Mouse (Mus musculus): ENCODE measurements around the gene Olfr1512. TPM values are rescaled to one million over a fixed set of nuclear protein-coding genes. Genes with fewer than 3 reads are reported as not detected.
"Not testable (repeated sequence)": the region's sequence is repeated elsewhere in the genome, so short reads cannot be mapped to it uniquely, and the experiment has no call there.

The Olfr1512 gene
- total RNA-seq (2022) = not detected

- DNase-seq (ENCODE audit: low spot score) = no peak
Measured at GRCm38 (mm10) chr14:52379068-52379467, at the start of gene Olfr1512. Gene Olfr1512 (minus strand): TSS chr14:52379168.

GRCm38 (mm10) chr14:52427686-52428085 is 48.7 kb upstream of the Olfr1512 start:
- no peak for DNase-seq (ENCODE audit: low spot score)

DNA sequence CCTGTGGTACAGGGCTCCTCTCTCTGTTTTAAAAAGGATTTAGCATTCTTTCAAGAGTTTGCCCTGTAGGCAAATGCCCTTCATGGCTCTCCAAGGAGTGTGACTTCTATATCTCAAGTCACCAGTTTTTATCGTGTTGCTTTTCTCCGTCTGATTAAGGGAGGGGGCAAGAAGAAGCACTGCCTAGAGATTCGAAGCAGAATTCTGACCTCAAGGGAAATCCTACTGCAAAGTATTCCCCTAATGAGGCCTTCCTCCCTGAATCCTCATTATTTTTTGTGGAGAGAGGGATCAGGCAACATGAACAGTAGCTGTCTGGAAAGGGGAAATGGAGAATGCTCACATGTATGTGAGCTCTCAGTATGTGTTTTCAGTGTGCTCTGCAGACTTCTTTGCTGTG is 35.3 kb upstream of the Olfr1512 start, which contains the start of gene Olfr1510:
TSS of gene Olfr1510 (minus strand) at position 101 of the 400 bp plus-strand sequence.
- no peak for DNase-seq (ENCODE audit: low spot score)

DNA sequence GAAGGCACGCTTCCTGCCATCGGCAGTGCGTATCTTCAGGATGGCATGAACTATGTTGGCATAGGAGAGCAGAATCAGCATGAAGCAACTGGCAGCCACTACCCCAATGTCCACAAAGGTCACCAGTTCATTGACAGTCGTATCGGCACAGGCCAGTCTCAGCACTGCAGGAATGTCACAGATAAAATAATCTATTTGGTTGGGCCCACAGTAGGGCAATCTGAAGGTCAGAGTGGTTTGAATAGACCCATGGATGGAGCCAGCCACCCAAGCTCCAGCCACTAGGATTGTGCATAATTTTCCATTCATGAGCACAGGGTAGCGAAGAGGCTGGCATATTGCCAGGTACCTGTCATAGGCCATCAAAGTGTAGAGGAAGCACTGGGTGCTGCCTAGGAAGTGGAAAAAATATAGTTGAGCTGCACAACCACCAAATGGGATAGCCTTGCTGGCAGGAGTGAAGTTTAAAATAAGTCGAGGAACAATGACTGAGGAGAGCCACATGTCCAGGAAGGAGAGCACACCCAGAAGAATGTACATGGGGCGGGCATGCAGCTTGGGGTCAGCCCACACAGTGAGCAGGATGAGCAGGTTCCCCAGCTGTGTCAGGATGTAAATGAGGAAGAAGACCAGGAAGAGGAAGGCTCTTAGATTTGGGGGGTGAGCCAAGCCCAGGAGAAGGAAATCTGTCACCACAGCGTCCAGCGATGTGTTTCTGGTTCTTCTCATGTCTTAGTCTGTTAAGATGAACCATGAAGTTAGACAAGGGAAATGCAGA is 31.4 kb upstream of the Olfr1512 start:
- DNase-seq (ENCODE audit: low spot score) = not testable (repeated sequence)

GRCm38 (mm10) chr14:52397279-52397678 is 18.3 kb upstream of the Olfr1512 start, which contains the start of gene Olfr1511:
Gene Olfr1511 (minus strand): TSS chr14:52397379.
- no peak for DNase-seq (ENCODE audit: low spot score)

GRCm38 (mm10) chr14:52390084-52390848 is 11.3 kb upstream of the Olfr1512 start:
- DNase-seq (ENCODE audit: low spot score) = not testable (repeated sequence)

DNA sequence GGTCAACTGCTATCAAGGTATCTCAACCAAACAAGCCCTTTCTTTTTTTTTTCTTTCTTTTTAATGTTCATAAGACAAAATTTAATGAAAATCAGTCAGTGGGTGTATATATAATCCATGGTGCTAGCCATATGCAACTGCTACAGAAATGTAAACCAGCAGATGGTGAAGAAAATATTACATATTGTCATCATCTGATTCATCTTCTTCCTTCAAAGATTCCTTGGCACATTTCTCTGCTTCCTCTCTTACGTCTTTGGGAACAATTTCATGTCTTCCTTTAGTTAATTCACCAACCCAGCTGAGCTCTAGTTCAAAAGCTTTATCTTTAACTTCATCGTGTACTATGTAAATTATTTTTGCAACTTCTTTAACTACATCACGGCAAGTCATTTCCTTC is 10.2 kb downstream of the Olfr1512 start:
- DNase-seq (ENCODE audit: low spot score) = no peak

DNA sequence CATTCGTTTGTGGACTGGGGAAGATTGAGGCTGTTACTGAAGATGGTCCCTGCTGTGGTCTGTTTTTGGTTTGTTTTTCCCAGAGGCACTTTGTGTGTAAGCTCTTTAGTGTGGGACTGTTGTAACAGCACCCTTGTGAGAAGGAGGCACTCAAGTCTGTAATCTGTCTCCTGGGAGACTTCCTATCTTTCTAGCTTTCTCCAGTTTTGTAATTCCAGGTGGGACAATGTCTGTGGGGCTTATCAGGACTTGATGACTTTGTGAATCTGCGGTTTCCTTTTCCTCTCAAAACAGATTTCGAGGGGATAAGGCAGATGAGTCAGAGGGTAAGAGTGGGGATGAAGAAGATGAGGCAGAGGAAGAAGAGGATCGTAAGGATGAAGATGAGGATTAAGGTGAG is 22.7 kb downstream of the Olfr1512 start, which contains the start of gene Olfr1513:
TSS of gene Olfr1513 (minus strand) at position 101 of the 400 bp plus-strand sequence.
- no peak for DNase-seq (ENCODE audit: low spot score)

DNA sequence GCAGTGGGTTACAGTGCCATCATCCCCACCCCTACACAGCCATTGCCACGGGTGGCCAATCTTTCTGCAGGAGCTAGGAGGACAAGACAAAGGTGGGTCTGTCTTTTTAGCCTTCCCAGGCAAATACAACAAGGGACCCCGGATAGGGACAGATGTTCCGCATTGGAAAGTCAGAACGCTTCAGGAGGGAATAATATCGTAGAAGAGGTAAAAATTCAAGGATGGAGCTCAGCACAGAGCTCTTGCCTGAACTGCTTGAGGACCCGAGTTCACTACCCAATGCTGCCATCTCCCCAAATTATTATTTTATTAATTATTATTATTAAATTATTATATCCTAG is 39.5 kb downstream of the Olfr1512 start:
- no peak for DNase-seq (ENCODE audit: low spot score)

DNA sequence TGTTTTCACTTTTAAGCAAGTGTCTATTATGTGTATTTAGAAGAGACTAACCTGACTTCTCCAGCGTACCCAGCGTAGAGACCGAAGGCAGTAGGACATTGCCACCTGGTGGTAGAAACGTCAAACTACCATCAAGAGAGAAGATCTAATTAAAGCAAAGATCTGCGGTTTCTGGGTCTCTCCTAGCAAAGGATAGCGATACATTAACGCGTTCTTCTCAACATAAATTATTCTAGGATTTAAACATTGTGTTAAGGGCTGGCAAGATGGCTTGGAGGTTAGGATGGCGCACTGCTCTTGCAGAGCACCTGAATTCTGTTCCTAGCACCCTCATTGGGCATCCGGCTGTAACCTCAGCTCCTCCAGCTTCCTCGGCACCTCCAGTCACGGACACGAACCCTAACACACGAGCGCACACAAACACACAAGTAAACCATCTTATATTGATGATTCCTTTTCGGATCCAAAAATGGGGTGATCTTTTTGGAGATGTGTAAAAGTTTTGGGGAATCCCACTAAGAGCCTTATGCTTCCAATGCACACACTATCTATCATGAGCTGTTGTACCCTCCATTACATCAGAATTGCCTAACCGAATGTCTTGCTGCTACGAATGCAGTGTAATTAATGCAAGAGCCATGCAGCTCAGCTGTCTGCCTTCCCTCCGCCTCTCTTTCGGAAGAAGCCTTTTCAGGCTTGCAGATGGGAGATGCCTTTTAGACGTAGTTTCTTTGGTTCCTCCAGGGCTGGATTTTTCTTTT is 40.0 kb downstream of the Olfr1512 start:
- peak; percentile 69 for DNase-seq (ENCODE audit: low spot score)

GRCm38 (mm10) chr14:52332171-52332570 is 46.8 kb downstream of the Olfr1512 start:
- DNase-seq (ENCODE audit: low spot score) = no peak

DNA sequence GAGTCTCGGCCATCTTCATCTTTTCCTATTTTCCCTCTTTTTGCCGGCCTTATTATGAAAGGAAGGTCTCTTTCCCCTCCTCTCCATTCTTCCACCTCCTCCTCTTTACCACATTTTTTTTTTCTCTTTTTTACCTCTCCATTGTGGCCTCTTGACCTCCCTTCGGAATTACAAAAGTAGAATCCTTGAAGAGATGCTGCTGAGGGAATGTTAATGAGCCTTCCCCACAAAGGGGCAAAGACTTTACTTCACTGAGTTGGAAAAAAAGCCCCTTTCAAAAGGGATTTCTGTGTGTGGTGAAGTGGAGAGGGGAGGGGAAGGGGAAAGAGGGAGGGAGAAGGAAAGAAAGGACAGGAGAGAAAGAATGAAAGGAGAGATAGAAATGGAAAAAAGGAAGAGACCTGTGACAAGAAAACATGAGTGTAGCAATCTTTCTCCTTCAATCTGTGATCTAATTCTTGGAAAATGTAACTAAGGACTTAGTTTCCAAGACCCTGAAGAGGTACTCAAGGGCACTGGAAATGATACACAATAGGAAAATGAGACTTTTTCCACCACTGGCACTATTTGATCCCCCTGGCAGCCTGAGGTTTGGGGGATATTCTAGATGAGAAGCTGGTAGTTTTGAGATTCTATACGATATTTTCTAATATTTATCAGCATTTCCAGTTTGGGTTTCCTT is 47.8 kb downstream of the Olfr1512 start:
- DNase-seq (ENCODE audit: low spot score) = no peak

DNA sequence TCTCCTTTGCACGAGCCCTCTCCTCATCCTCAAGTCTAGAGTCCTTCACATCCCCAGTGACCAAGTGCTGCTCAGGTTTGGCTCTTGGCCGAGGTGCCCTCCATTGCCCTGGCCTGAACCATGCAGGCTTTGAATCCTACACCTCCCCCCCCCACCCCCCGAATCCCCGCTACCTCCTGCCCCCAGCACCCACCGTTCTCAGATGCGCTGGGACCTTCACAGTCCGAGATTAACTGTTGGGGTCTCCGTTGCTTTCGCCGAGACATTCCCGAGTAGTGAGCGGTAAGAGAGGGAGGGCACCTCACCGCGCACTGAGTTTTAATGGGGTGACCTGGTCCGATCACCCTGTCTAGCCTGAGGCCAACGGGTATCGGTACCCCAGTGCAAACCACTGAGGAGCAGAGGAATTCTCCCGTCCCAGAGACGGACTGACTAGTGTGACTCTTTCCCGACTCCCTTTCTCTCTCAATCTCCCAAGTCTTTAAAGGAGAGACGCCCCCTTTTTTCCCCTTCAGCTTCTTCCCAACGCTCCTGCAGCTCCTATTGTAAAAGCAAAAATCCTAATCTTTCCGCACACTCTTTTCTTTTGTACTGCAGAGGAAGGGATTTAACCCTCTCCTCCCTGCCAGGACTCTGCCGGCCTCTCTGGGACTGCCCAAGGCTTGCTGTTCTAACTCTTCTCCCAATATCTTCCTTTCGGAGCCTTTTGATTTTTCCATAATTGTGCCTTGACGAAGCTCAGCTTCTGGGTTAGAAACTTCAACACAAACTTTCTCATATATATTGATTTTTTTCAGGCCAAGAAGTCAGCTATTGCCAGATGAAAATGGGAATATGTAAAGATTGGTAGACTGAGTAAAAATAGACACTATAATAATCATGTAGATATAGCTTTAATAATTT is 50.8 kb downstream of the Olfr1512 start, which contains the start of gene Sall2:
TSS of gene Sall2 (minus strand) at position 853 of the 903 bp plus-strand sequence.
- DNase-seq (ENCODE audit: low spot score) = no peak

DNA sequence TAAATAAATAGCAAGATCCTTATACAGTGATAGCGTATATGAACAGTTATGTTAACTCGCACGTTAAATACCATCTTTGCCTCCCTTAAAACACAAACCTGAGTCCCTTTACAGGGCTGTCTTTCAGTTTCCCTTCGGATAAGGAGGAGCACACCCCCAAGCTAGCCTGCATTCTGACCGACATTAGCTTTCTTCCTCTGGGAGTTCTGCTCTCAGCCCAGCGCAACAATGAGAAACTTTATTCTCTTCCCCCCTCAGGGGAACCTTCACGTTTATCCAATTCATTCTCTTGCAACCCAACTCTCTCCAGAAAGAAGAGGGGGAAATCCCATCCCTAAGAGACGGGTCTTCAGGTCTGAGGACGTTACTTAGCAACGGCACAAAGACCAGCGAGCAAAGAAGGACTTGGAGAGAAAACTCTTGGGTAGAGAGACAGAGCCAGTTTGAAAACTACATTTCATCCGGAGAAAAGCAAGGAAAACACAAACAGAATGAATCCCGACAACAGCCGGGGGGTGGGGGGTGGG is 51.5 kb downstream of the Olfr1512 start:
- no peak for DNase-seq (ENCODE audit: low spot score)

GRCm38 (mm10) chr14:52325890-52326289 is 53.1 kb downstream of the Olfr1512 start:
- no peak for DNase-seq (ENCODE audit: low spot score)

Other genes with a start within 250 kb of the Olfr1512 start
- gene Supt16, start 181.8 kb downstream of the Olfr1512 start, total RNA-seq (2022) = 10 to 100 TPM; 20.7 to 26.7 (median 22.9) TPM
- gene Chd8, start 121.4 kb downstream of the Olfr1512 start, total RNA-seq (2022) = 10 to 100 TPM; 26.8 to 42.5 (median 37.7) TPM
- gene Tox4, start 100.0 kb downstream of the Olfr1512 start, total RNA-seq (2022) = 10 to 100 TPM; 32.9 to 37.8 (median 34.8) TPM
- 1 to 10 TPM; 3.8 to 5.6 (median 5.4) TPM for gene Rab2b, start 99.6 kb downstream of the Olfr1512 start, total RNA-seq (2022)
- 10 to 100 TPM; 13.9 to 19.3 (median 16.3) TPM for gene Mettl3, start 74.0 kb downstream of the Olfr1512 start, total RNA-seq (2022)
- 1 to 10 TPM; 1.4 to 1.6 (median 1.4) TPM for gene Sall2, start 50.4 kb downstream of the Olfr1512 start, total RNA-seq (2022)
- gene Olfr1513, start 22.8 kb downstream of the Olfr1512 start, total RNA-seq (2022) = not detected
- not detected for gene Olfr1511, start 18.2 kb upstream of the Olfr1512 start, total RNA-seq (2022)
- not detected for gene Olfr1510, start 35.2 kb upstream of the Olfr1512 start, total RNA-seq (2022)
- gene Olfr1509, start 63.8 kb upstream of the Olfr1512 start, total RNA-seq (2022) = not detected
- not detected for gene Olfr1508, start 88.3 kb upstream of the Olfr1512 start, total RNA-seq (2022)
- gene Olfr1507, start 116.6 kb upstream of the Olfr1512 start, total RNA-seq (2022) = not detected

Data from heart, adult 8-10 months (tissue).